Mouse (Mus musculus) heart, embryonic 15.5 days (tissue): Measurements from ENCODE around the gene Hoxb8. TPM values are rescaled to one million over a fixed set of nuclear protein-coding genes. Genes with fewer than 3 reads are reported as not detected.
A peak's percentile ranks its signal among the peaks of the same experiment; 100 is the strongest.

Experiments used
- ATAC-seq: fragments of 200-750 bp; cut with Nextera tagmentation; replicated peaks from 2 replicates; pipeline ENCODE4 v1.8.0; 2017; ENCODE audit warnings: low read depth, moderate TSS enrichment; ENCODE audit not compliant: insufficient number of reproducible peaks, insufficient read depth, low FRiP score
- H3K27ac ChIP-seq: fragments of 300-500 bp; sonication (generic); 2 replicates; pipeline ENCODE4 v1.5.1; 2015; ENCODE audit warnings: mild to moderate bottlenecking, inconsistent platforms
- H3K27me3 ChIP-seq: fragments of 300-500 bp; sonication (generic); 2 replicates; pipeline ENCODE4 v1.6.1; 2015; ENCODE audit warnings: inconsistent platforms
- H3K36me3 ChIP-seq: fragments of 300-500 bp; sonication (generic); 2 replicates; pipeline ENCODE4 v1.6.1; 2015; ENCODE audit warnings: mild to moderate bottlenecking, inconsistent platforms
- H3K4me1 ChIP-seq: fragments of 300-500 bp; sonication (generic); replicated peaks from 2 replicates; pipeline ENCODE4 v1.6.1; 2015; ENCODE audit warnings: inconsistent platforms
- H3K4me2 ChIP-seq: fragments of 300-500 bp; sonication (generic); 2 replicates; pipeline ENCODE4 v1.6.1; 2015; ENCODE audit warnings: inconsistent platforms, mild to moderate bottlenecking, moderate library complexity
- H3K4me3 ChIP-seq: fragments of 300-500 bp; sonication (generic); 2 replicates; pipeline ENCODE4 v1.5.1; 2015; ENCODE audit warnings: mild to moderate bottlenecking, inconsistent platforms
- H3K9ac ChIP-seq: fragments of 300-500 bp; sonication (generic); 2 replicates; pipeline ENCODE4 v1.6.1; 2015; ENCODE audit warnings: mild to moderate bottlenecking, inconsistent platforms
- H3K9me3 ChIP-seq: fragments of 300-500 bp; sonication (generic); replicated peaks from 2 replicates; pipeline ENCODE4 v1.6.1; 2016; ENCODE audit warnings: inconsistent platforms
- WGBS: fragments of 180-500 bp; shearing (Covaris S2); methylation state at CpG from one replicate; pipeline ENCODE4 v1.1.7; 2015; ENCODE audit warnings: mixed read lengths; 5-methylcytosine and 5-hydroxymethylcytosine counted together
- polyA plus RNA-seq: library from polyadenylated mRNA; unstranded; fragments of >200 nt; fragmentation: Nextera tagmentation; extraction: Ambion mirVana; gene quantifications from 2 replicates; pipeline ENCODE4 v1.2.1, GENCODE M21; 2015

The Hoxb8 gene
- polyA plus RNA-seq, 1 experiment from 2014 or later, result not detected

- H3K27ac ChIP-seq, result no peak overlapping the region; the same call in 1 of the 2 replicates
- peaks cover 17% of the 10 kb centered on the region for H3K4me1 ChIP-seq
- H3K4me3 ChIP-seq, result peak overlapping the region; percentile 41; the same call in 1 of the 2 replicates
Observed at GRCm38 (mm10) chr11:96313806-96314428, 32.2 kb downstream of the Hoxb8 start.

DNA sequence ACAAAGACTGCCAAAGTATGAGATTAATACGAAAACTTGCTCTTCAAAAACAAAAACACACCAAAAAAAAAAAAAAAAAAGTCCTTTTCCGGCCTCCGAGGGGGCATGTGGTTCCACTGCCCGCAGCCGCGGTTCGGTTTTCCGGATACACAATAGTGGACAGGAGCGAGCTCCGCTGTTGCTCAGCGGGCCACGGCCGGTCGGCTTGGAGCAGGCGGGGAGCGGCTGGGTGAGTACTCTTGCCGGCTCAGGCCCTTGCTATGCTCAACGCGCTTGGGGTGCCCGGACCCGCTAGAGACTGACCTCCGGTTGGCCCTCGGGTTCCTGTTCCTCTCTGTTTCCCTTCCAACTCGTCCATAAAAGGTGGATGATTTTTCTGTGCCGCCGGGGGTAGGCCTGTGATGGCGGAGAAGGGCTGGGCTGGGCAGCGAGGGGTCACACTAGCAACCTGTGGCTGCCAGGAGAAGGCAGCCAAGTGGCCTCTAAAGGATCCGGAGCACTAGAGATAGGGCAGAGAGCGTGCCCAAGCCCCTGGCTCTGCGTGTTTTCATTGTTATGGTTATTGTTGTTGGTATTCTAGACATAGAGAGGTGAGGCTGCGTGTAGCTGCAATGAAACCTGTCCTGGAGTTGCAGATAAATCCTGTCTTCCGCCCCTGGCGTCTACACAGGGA lies 33.1 kb downstream of the Hoxb8 start:
- peak overlapping the region; percentile 48 for H3K4me2 ChIP-seq
- peak overlapping the region; percentile 29; the same call in 1 of the 2 replicates for H3K9ac ChIP-seq
- H3K4me3 ChIP-seq, result peak overlapping the region; percentile 41
- WGBS, result 6% methylated on average over 34 of the region's 34 CpGs
- H3K36me3 ChIP-seq, result no peaks in the 10 kb centered on the region
- H3K27me3 ChIP-seq, result peaks cover 99% of the 10 kb centered on the region
- H3K4me1 ChIP-seq, result peaks cover 20% of the 10 kb centered on the region
- H3K27ac ChIP-seq, result peak overlapping the region; percentile 53; the same call in 1 of the 2 replicates
- H3K9me3 ChIP-seq, result no peaks in the 10 kb centered on the region
- ATAC-seq, result no peak

More at GRCm38 (mm10) chr11:96313806-96314428, 32.2 kb downstream of the Hoxb8 start:
- ATAC-seq, result no peak
- WGBS, result 20% methylated on average over 12 of the region's 12 CpGs
- Histone ChIP-seq H3K27me3 (peaks cover 99% of the 10 kb centered on the region), H3K9ac (no peak overlapping the region), H3K4me2 (peak overlapping the region; percentile 21; the same call in 1 of the 2 replicates), H3K36me3 (no peaks in the 10 kb centered on the region), H3K9me3 (no peaks in the 10 kb centered on the region)

DNA sequence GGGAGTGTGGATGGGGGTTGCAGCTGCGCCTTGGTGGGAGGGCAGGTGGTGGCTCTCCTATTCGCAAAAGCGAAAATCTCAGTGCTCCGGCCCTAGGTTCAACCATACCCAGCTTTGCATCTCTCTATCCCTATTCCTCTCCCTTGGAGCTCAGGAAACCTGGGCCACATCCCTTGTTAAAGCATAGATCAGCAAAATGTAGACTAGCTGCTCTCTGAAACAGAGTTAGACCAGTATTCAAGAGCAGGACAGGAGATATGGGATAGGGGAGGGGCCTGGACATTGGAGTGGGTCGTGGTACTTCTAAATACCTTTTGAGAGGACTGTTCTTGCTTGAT lies 33.6 kb downstream of the Hoxb8 start:
- no peaks in the 10 kb centered on the region for H3K9me3 ChIP-seq
- H3K4me3 ChIP-seq, result peak overlapping the region; percentile 41
- peaks cover 99% of the 10 kb centered on the region for H3K27me3 ChIP-seq
- no peaks in the 10 kb centered on the region for H3K36me3 ChIP-seq
- H3K4me1 ChIP-seq, result peaks cover 24% of the 10 kb centered on the region
- H3K9ac ChIP-seq, result no peak overlapping the region
- no peak for ATAC-seq
- peak overlapping the region; percentile 48; the same call in 1 of the 2 replicates for H3K4me2 ChIP-seq
- 17% methylated on average over 5 of the region's 5 CpGs for WGBS
- H3K27ac ChIP-seq, result peak overlapping the region; percentile 53; the same call in 1 of the 2 replicates

- WGBS, result 16% methylated on average over 18 of the region's 18 CpGs
- H3K4me2 ChIP-seq, result no peak overlapping the region
- H3K36me3 ChIP-seq, result no peaks in the 10 kb centered on the region
Observed at GRCm38 (mm10) chr11:96316696-96317607, 35.2 kb downstream of the Hoxb8 start.

GRCm38 (mm10) chr11:96317608-96318367 lies 36.1 kb downstream of the Hoxb8 start, which contains the start of gene Hoxb4:
Hoxb4 (plus strand) TSS chr11:96318267.
- H3K36me3 ChIP-seq, result no peaks in the 10 kb centered on the region
- H3K27me3 ChIP-seq, result peaks cover 100% of the 10 kb centered on the region
- H3K4me3 ChIP-seq, result peak within 1 kb of the TSS; percentile 49
- no peaks in the 10 kb centered on the region for H3K9me3 ChIP-seq
- H3K4me2 ChIP-seq, result peak within 1 kb of the TSS; percentile 61
- H3K9ac ChIP-seq, result peak within 1 kb of the TSS; percentile 49
- ATAC-seq, result no peak
- H3K4me1 ChIP-seq, result peaks cover 13% of the 10 kb centered on the region
- H3K27ac ChIP-seq, result peak within 1 kb of the TSS; percentile 80
- WGBS, result 6% methylated on average over 28 of the region's 28 CpGs

More at GRCm38 (mm10) chr11:96316696-96317607, 35.2 kb downstream of the Hoxb8 start:
- Histone ChIP-seq H3K27me3 (peaks cover 100% of the 10 kb centered on the region), H3K4me3 (no peak overlapping the region), H3K9me3 (no peaks in the 10 kb centered on the region), H3K4me1 (peaks cover 15% of the 10 kb centered on the region), H3K27ac (no peak overlapping the region), H3K9ac (no peak overlapping the region)
- ATAC-seq, result no peak

DNA sequence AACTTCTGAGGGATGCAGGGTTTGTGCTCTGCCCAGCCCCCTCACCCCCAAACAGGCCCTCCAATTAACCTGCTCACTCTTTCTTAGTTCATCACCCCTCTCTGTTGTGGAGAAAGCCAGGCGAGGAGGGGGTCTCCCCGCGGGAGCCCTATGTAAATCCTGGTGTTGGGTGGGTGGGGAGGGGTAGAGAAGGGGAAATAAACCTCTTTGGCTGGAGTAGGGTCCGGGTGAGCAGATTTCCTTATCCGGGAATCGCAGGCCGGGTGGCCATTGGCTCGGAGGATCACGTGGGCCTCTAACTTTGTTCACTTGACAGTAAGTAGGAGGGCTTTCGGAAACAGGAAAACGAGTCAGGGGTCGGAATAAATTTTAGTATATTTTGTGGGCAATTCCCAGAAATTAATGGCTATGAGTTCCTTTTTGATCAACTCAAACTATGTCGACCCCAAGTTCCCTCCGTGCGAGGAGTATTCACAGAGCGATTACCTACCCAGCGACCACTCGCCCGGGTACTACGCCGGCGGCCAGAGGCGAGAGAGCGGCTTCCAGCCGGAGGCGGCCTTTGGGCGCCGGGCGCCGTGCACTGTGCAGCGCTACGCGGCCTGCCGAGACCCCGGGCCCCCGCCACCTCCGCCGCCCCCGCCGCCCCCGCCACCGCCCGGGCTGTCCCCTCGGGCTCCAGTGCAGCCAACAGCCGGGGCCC lies 36.8 kb downstream of the Hoxb8 start:
- H3K27me3 ChIP-seq, result peaks cover 100% of the 10 kb centered on the region
- H3K4me1 ChIP-seq, result peaks cover 13% of the 10 kb centered on the region
- H3K9me3 ChIP-seq, result no peaks in the 10 kb centered on the region
- peak; percentile 52; the same call in 1 of the 2 replicates for ATAC-seq
- peak overlapping the region; percentile 49 for H3K9ac ChIP-seq
- no peaks in the 10 kb centered on the region for H3K36me3 ChIP-seq
- H3K27ac ChIP-seq, result peak overlapping the region; percentile 80
- WGBS, result under 1% methylated on average over 41 of the region's 45 CpGs
- H3K4me3 ChIP-seq, result peak overlapping the region; percentile 49
- peak overlapping the region; percentile 61 for H3K4me2 ChIP-seq

GRCm38 (mm10) chr11:96319071-96319902 lies 37.6 kb downstream of the Hoxb8 start:
- Histone ChIP-seq H3K36me3 (no peaks in the 10 kb centered on the region), H3K27me3 (peaks cover 100% of the 10 kb centered on the region), H3K4me2 (peak overlapping the region; percentile 61), H3K27ac (peak overlapping the region; percentile 80), H3K4me3 (peak overlapping the region; percentile 49), H3K4me1 (peaks cover 13% of the 10 kb centered on the region), H3K9me3 (no peaks in the 10 kb centered on the region), H3K9ac (peak overlapping the region; percentile 48)
- WGBS, result 1% methylated on average over 34 of the region's 34 CpGs
- peak; percentile 9; the same call in 1 of the 2 replicates for ATAC-seq

DNA sequence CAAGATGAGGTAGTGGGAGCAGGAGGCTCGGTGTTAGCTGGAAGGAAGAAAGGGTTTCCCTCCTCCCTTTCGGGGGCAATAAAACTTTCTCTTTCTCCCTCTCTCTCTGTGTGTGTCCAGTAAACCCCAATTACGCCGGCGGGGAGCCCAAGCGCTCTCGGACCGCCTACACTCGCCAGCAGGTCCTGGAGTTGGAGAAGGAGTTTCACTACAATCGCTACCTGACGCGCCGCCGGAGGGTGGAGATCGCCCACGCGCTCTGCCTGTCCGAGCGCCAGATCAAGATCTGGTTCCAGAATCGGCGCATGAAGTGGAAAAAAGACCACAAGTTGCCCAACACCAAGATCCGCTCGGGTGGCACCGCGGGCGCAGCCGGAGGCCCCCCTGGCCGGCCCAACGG lies 38.2 kb downstream of the Hoxb8 start:
- peak overlapping the region; percentile 26; the same call in 1 of the 2 replicates for H3K9ac ChIP-seq
- H3K27ac ChIP-seq, result peak overlapping the region; percentile 80
- no peak; the same call in 1 of the 2 replicates for ATAC-seq
- peaks cover 100% of the 10 kb centered on the region for H3K27me3 ChIP-seq
- H3K4me2 ChIP-seq, result peak overlapping the region; percentile 61
- no peaks in the 10 kb centered on the region for H3K36me3 ChIP-seq
- 3% methylated on average over 29 of the region's 29 CpGs for WGBS
- H3K4me3 ChIP-seq, result peak overlapping the region; percentile 49
- no peaks in the 10 kb centered on the region for H3K9me3 ChIP-seq
- peaks cover 13% of the 10 kb centered on the region for H3K4me1 ChIP-seq

- Histone ChIP-seq H3K36me3 (no peaks in the 10 kb centered on the region), H3K4me2 (peak overlapping the region; percentile 61; the same call in 1 of the 2 replicates), H3K9ac (no peak overlapping the region), H3K27me3 (peaks cover 100% of the 10 kb centered on the region), H3K27ac (peak overlapping the region; percentile 80; the same call in 1 of the 2 replicates), H3K4me1 (peaks cover 13% of the 10 kb centered on the region), H3K4me3 (peak overlapping the region; percentile 13; the same call in 1 of the 2 replicates), H3K9me3 (no peaks in the 10 kb centered on the region)
- ATAC-seq, result no peak
- WGBS, result 25% methylated on average over 17 of the region's 17 CpGs
Observed at GRCm38 (mm10) chr11:96320688-96321087, 39.0 kb downstream of the Hoxb8 start.
